Mouse (Mus musculus): ENCODE measurements around the gene Dennd1b.

DNA sequence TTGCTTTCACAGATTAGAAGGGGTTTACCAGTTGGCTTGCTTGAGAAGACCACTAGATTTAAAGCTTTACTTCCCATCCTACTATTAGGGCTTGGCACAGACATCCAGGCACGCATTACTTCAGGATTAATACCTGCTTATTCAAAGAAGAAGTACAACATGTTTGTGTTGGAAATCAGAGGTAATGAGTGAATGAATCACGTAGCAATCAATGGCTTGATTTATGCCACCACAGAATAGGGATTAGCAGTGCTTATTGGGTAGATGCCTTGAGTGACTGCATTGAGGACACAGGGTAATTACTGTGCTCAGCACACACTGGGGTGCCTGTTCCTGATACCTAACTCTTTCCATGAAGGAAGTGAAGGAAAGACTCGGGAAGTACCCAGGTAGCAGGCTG, 4.4 kb upstream of the Dennd1b start:
- TF ChIP-seq ZNF384 (IDR thresholded peaks at IDR 0.05; ENCODE audit: low read depth, low read length) (no peak), HCFC1 (IDR thresholded peaks at IDR 0.05; ENCODE audit: borderline replicate concordance, insufficient read depth, low read length) (no peak)

Data from ES-E14 (cell line).